Mouse (Mus musculus): ENCODE measurements around the gene Ccdc88b. TPM values are rescaled to one million over a fixed set of nuclear protein-coding genes. Genes with fewer than 3 reads are reported as not detected.
A peak's percentile ranks its signal among the peaks of the same experiment; 100 is the strongest.

Gene Ccdc88b
- polyA plus RNA-seq, 1 experiment from 2014 or later: 1.4 TPM

- peak; percentile 89 for ATAC-seq
- no peak overlapping the region for H3K4me2 ChIP-seq (replicated peaks; ENCODE audit: low read depth)
- peak overlapping the region; percentile 35; the same call in 1 of the 2 replicates for H3K27ac ChIP-seq (ENCODE audit: low read depth, low read length)
- no peaks in the 10 kb centered on the region for H3K36me3 ChIP-seq (ENCODE audit: control insufficient read depth, insufficient read depth)
- no peak overlapping the region for H3K9ac ChIP-seq (ENCODE audit: low read depth, low read length)
- H3K9me3 ChIP-seq (ENCODE audit: control insufficient read depth): no peaks in the 10 kb centered on the region
- H3K4me1 ChIP-seq (replicated peaks; ENCODE audit: control insufficient read depth, insufficient read depth, low read length): peaks cover 1% of the 10 kb centered on the region
- no peak overlapping the region for H3K4me3 ChIP-seq (ENCODE audit: low read depth, low read length)
- no peaks in the 10 kb centered on the region for H3K27me3 ChIP-seq (replicated peaks; ENCODE audit: control insufficient read depth, insufficient read depth, low read length)
- no peak for TF ChIP-seq CTCF (IDR thresholded peaks at IDR 0.05; ENCODE audit: low read depth)
- 42% methylated on average over 6 of the region's 6 CpGs for WGBS
Observed at GRCm38 (mm10) chr19:6860706-6861105, 2.7 kb upstream of the Ccdc88b start.

- Histone ChIP-seq H3K9ac (ENCODE audit: low read depth, low read length) (no peak overlapping the region), H3K36me3 (ENCODE audit: control insufficient read depth, insufficient read depth) (no peaks in the 10 kb centered on the region), H3K4me2 (replicated peaks; ENCODE audit: low read depth) (no peak overlapping the region), H3K4me3 (ENCODE audit: low read depth, low read length) (no peak overlapping the region), H3K4me1 (replicated peaks; ENCODE audit: control insufficient read depth, insufficient read depth, low read length) (peaks cover 6% of the 10 kb centered on the region), H3K9me3 (ENCODE audit: control insufficient read depth) (no peaks in the 10 kb centered on the region), H3K27me3 (replicated peaks; ENCODE audit: control insufficient read depth, insufficient read depth, low read length) (no peaks in the 10 kb centered on the region), H3K27ac (ENCODE audit: low read depth, low read length) (no peak overlapping the region; the same call in 1 of the 2 replicates)
- no peak for TF ChIP-seq CTCF (IDR thresholded peaks at IDR 0.05; ENCODE audit: low read depth)
- no peak for ATAC-seq
- 85% methylated on average over 3 of the region's 3 CpGs for WGBS
Observed at GRCm38 (mm10) chr19:6859971-6860370, 2.0 kb upstream of the Ccdc88b start.

GRCm38 (mm10) chr19:6859032-6859651, 1.1 kb upstream of the Ccdc88b start:
- H3K4me2 ChIP-seq (replicated peaks; ENCODE audit: low read depth): no peak overlapping the region
- H3K27ac ChIP-seq (ENCODE audit: low read depth, low read length): no peak overlapping the region
- no peak for TF ChIP-seq CTCF (IDR thresholded peaks at IDR 0.05; ENCODE audit: low read depth)
- H3K27me3 ChIP-seq (replicated peaks; ENCODE audit: control insufficient read depth, insufficient read depth, low read length): 0 out of 2 replicates have a peak, but pooled peaks cover 2% of the 10 kb centered on the region
- no peak overlapping the region for H3K9ac ChIP-seq (ENCODE audit: low read depth, low read length)
- no peaks in the 10 kb centered on the region for H3K9me3 ChIP-seq (ENCODE audit: control insufficient read depth)
- no peak overlapping the region for H3K4me3 ChIP-seq (ENCODE audit: low read depth, low read length)
- peaks cover 6% of the 10 kb centered on the region for H3K4me1 ChIP-seq (replicated peaks; ENCODE audit: control insufficient read depth, insufficient read depth, low read length)
- 78% methylated on average over 2 of the region's 2 CpGs for WGBS
- no peak for ATAC-seq
- no peaks in the 10 kb centered on the region for H3K36me3 ChIP-seq (ENCODE audit: control insufficient read depth, insufficient read depth)

- Histone ChIP-seq H3K27me3 (replicated peaks; ENCODE audit: control insufficient read depth, insufficient read depth, low read length) (0 out of 2 replicates have a peak, but pooled peaks cover 4% of the 10 kb centered on the region), H3K4me2 (replicated peaks; ENCODE audit: low read depth) (0 out of 2 replicates have a peak overlapping the region, but pooled peaks have one; percentile 6), H3K4me3 (ENCODE audit: low read depth, low read length) (no peak overlapping the region), H3K4me1 (replicated peaks; ENCODE audit: control insufficient read depth, insufficient read depth, low read length) (peaks cover 11% of the 10 kb centered on the region), H3K9ac (ENCODE audit: low read depth, low read length) (no peak overlapping the region), H3K27ac (ENCODE audit: low read depth, low read length) (no peak overlapping the region), H3K9me3 (ENCODE audit: control insufficient read depth) (no peaks in the 10 kb centered on the region), H3K36me3 (ENCODE audit: control insufficient read depth, insufficient read depth) (no peaks in the 10 kb centered on the region)
- ATAC-seq: no peak
- TF ChIP-seq CTCF (IDR thresholded peaks at IDR 0.05; ENCODE audit: low read depth): no peak
- 79% methylated on average over 9 of the region's 9 CpGs for WGBS
Observed at GRCm38 (mm10) chr19:6857391-6858005, 513 bp downstream of the Ccdc88b start.

- Histone ChIP-seq H3K36me3 (ENCODE audit: control insufficient read depth, insufficient read depth) (no peaks in the 10 kb centered on the region), H3K4me3 (ENCODE audit: low read depth, low read length) (no peak overlapping the region), H3K4me1 (replicated peaks; ENCODE audit: control insufficient read depth, insufficient read depth, low read length) (peaks cover 11% of the 10 kb centered on the region), H3K9ac (ENCODE audit: low read depth, low read length) (no peak overlapping the region), H3K27me3 (replicated peaks; ENCODE audit: control insufficient read depth, insufficient read depth, low read length) (0 out of 2 replicates have a peak, but pooled peaks cover 4% of the 10 kb centered on the region), H3K27ac (ENCODE audit: low read depth, low read length) (no peak overlapping the region), H3K4me2 (replicated peaks; ENCODE audit: low read depth) (0 out of 2 replicates have a peak overlapping the region, but pooled peaks have one; percentile 6), H3K9me3 (ENCODE audit: control insufficient read depth) (no peaks in the 10 kb centered on the region)
- TF ChIP-seq CTCF (IDR thresholded peaks at IDR 0.05; ENCODE audit: low read depth): no peak
- 73% methylated on average over 3 of the region's 3 CpGs for WGBS
- no peak for ATAC-seq
Observed at GRCm38 (mm10) chr19:6857003-6857360, 1.0 kb downstream of the Ccdc88b start.

- H3K27me3 ChIP-seq (replicated peaks; ENCODE audit: control insufficient read depth, insufficient read depth, low read length): 0 out of 2 replicates have a peak, but pooled peaks cover 4% of the 10 kb centered on the region
- no peaks in the 10 kb centered on the region for H3K9me3 ChIP-seq (ENCODE audit: control insufficient read depth)
- WGBS: 60% methylated on average over 12 of the region's 12 CpGs
- peaks cover 11% of the 10 kb centered on the region for H3K4me1 ChIP-seq (replicated peaks; ENCODE audit: control insufficient read depth, insufficient read depth, low read length)
- no peak overlapping the region for H3K9ac ChIP-seq (ENCODE audit: low read depth, low read length)
- no peak for ATAC-seq
- H3K4me2 ChIP-seq (replicated peaks; ENCODE audit: low read depth): 0 out of 2 replicates have a peak overlapping the region, but pooled peaks have one; percentile 6
- no peaks in the 10 kb centered on the region for H3K36me3 ChIP-seq (ENCODE audit: control insufficient read depth, insufficient read depth)
- H3K4me3 ChIP-seq (ENCODE audit: low read depth, low read length): no peak overlapping the region
- peak; percentile 78 for TF ChIP-seq CTCF (IDR thresholded peaks at IDR 0.05; ENCODE audit: low read depth)
- H3K27ac ChIP-seq (ENCODE audit: low read depth, low read length): no peak overlapping the region
Observed at GRCm38 (mm10) chr19:6856281-6857002, 1.6 kb downstream of the Ccdc88b start.
